Mouse (Mus musculus) skeletal muscle tissue, adult 2 months (tissue): Measurements from ENCODE around the gene Pxdn.

Experiments
- DNase-seq: peaks from one replicate; pipeline ENCODE4 v3.0.0-alpha.2; 2012; ENCODE audit warnings: low read depth, low spot score

Gene Pxdn

GRCm38 (mm10) chr12:30023491-30023890, 86.1 kb downstream of the Pxdn start:
- peak; percentile 41 for DNase-seq

DNA sequence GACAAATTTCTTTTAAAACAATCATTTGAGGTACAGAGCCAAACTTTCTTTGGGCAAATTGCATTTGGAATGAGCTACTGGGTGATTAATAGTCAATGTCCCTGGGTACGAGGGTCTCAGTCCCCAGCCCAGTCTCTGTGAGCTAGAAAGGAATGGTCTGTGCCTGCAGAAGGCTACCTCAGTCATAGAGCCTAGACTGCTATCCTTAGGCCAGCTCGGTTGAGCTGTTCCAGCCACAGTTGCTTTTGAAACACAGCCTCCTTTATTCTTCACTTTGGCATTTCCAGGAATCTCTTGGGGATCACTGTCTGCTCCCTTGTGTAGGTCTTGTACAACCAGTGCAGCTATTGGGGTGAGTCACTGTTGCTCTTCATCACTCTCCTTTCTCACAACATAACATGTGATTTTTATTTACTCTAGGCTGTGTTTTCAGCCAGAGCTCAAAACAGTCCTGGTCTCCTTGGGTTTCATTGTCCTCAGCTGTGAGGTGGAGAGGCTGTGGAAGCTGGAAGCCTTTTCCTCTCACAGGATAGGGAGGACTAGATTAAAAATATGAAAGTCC, 86.9 kb downstream of the Pxdn start:
- peak; percentile 75 for DNase-seq

GRCm38 (mm10) chr12:30027721-30028340, 90.4 kb downstream of the Pxdn start:
- DNase-seq: peak; percentile 33

DNA sequence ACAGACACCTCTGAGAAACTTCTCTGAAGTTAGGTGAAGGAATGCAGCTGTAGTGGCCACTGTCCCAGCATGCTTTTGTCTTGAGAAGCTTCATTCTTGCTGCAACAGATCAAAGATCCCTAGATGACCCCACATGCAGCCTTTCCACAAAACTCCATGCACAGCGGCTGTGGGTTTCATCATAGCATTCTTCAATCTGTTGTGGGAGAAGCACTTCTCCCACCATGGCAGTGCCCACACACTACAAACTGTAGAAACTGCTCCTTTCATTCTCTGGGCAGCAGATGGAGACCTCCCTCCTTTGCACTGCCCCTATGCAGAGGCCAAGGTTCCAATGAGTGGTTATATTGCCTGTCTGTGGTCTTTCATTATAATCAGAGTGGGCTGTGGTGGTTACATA, 91.7 kb downstream of the Pxdn start:
- DNase-seq: no peak

GRCm38 (mm10) chr12:30030571-30030970, 93.2 kb downstream of the Pxdn start:
- no peak for DNase-seq

DNA sequence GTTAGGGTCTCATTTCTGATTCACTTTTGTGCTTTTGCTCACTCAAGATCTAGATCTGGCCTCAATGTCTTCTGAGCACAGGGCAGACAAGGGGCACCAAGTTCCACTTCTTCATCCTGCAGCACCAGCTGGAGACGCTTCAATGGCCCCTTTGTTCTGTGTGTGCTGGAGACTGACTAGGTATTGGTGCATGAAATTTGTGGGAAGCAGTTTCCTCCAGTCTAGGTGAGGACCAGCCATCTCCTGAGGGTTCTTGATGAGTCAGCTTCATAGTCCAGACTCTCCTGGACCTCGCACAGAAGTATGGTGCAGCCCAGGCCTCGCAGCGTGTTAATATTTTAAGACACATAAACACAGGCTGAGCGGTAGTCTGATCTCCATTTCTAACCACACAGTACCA, 97.3 kb downstream of the Pxdn start:
- DNase-seq: no peak

GRCm38 (mm10) chr12:30035406-30035805, 98.0 kb downstream of the Pxdn start:
- DNase-seq: peak; percentile 48

DNA sequence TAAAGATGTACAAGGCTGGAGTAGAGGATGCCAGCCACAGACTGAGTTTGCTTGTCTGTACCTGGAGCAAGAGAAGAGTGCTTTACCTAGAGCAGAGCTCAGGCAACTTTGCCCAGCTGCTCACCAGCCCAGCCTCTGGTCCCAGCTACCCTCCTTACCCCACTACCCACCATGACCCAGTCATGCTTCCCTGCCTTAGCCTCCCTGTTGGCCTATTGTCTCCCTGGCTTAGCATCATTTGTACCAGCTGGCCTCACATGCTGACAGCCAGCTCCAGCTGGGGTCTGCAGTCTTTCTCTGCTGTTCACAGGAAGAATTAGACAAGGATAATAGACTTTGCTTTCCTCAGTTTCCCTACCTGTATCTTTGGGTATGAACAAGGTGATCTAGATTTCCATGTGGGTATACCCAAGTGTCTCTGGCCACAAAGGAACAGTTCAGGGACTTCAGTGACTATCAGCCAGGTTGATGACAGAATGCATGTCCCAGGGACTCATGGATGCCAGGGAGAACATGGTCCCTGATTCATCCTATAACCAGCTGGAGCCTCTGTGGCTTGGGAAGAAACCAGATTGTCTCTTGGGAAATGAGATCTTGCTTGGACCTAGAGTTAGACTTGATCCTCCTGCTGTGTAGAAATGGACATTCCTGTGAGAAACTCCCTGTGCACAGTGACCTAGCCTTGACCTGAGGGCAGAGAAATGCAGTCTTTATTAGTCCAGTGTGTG, 98.6 kb downstream of the Pxdn start:
- DNase-seq: peak; percentile 23

GRCm38 (mm10) chr12:30036569-30037055, 99.2 kb downstream of the Pxdn start:
- no peak for DNase-seq

DNA sequence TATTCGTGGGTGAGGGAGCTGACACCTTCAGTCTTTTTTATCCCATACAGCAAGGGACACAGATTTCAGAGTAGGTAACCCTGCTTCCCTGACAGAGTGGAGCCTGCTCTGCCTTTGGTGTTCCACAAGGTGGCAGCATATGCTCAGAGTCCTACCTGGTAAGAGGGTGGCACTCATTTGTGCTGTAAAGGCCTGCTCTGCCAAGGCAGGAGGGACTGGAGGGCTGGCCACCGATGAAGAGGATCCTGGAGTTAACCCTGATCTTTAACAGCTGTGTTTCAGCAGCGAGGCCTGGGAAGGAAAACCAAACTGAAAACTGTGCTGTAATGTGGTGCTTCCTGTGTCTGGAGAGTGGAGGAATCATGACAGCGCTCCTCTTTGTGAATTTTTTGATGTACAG, 102.2 kb downstream of the Pxdn start:
- no peak for DNase-seq

DNA sequence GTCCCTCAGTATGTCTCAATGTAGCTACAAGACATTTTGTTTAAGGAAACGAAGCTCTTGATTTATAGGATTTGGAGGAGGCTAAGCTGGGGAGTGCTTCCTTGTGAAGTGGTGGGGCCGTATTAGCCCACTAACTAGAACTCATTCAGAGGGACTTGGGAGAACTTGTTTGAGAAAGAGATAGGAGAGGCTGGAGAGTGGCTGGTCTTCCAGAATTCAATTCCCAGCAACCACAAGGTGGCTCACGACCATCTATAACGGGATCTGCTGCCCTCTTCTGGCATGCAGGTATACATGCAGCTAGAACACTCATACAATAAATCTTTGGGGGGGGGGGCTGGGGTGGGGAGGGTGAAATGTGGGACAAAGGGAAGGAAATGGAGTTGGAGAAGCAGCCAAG, 102.7 kb downstream of the Pxdn start:
- DNase-seq: peak; percentile 50

DNA sequence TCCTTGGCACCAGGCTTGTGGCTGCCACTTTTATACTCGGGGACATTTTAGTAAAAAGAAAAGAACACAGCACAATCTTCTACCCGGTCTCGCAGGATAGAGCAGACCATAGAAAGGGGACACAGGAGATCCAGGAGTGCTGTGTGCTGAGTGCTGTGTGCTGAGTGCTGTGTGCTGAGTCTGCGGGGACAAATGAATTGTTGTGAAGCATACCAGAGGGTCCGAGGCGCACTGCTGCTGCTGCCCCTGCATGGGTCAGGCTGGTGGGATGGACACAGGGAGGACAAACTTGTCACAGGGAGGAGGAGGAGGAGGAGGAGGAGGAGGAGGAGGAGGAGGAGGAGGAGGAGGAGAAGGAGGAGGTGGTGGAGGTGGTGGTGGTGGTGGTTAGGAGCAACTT, 111.4 kb downstream of the Pxdn start:
- no peak for DNase-seq

GRCm38 (mm10) chr12:30049818-30050217, 112.4 kb downstream of the Pxdn start:
- DNase-seq: no peak

GRCm38 (mm10) chr12:30050235-30050634, 112.8 kb downstream of the Pxdn start:
- DNase-seq: no peak

DNA sequence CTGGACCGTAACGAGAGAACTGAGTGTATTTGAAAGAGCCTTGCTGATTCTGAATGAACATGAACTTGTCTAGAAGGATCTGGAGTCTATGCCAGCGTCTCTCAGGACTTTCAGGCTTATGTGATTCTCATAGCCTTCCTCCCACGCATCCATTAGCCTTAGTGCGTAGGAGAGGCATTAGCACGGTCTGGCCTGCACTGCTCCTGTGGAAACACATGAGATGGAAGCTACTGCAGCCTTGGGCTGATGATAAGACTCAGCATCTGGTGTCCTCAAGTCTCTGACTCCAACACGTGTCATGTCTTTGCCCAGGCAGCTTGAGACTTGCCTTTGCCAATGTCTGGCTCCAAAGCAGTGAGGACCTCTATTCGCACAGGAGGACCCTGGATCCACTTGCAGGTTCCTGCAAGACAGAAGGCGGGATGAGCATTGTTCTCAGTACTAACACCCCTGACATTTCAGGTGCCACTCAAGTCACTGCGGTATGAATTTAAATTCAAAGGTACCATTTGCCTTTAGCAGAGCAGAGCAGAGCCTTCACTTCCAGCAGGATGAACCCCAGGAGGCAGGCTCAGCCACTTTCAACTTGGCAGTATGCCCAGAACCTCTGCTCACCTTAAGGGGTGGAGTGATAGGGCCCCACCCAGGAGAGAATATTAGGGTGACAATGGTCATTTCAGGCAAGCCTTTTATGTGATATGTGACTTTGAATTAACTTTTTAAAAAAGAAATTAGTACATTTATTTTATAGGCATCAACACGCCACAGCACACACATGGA, 117.5 kb downstream of the Pxdn start:
- no peak for DNase-seq

DNA sequence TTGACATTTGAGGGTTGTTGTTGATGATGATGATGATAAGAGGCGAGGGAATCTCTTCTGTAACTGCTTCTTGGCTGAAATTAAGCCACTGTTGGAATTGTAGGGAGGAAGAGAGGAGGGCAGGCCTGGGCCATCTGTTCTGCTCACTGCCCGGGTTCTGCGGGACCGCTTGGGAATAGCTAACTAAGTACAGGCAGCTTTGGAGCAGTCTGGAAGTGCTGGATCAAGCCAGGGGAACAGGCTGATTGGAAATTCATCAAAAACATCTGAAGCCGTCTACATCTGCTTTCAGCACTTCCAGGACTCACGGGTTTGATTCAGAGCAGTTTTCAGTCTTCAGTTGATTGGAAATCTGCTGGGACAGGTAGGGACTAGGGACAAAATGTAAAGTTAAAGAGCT, 120.6 kb downstream of the Pxdn start:
- no peak for DNase-seq

DNA sequence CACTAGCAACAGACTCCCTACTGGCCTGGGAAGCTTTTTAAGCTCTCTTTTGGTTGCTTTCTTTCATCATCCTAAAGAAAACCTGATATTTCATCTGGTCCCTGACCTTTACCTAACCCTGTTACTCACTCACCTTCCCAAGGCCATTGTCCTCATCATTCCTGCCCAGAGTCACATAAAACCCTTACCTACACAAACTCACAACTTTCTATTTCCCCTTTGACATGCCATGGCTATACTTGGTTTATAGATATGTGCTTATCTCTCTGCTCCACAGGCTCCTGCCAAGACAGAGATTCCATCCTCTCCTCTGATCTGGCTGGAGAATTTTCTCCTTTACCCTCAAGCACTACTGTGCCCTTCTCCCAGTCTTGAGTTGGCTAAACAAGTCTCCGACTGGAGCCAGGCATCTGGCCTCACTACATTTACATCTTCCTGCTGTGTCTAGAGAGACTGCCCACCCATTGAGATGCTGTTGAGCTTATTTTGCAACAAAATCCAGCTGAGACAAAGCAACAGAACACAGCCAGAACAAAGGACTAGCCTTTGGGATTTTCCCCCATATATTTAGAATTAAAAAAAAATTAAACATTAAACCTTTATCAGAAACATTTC, 124.2 kb downstream of the Pxdn start:
- DNase-seq: no peak

DNA sequence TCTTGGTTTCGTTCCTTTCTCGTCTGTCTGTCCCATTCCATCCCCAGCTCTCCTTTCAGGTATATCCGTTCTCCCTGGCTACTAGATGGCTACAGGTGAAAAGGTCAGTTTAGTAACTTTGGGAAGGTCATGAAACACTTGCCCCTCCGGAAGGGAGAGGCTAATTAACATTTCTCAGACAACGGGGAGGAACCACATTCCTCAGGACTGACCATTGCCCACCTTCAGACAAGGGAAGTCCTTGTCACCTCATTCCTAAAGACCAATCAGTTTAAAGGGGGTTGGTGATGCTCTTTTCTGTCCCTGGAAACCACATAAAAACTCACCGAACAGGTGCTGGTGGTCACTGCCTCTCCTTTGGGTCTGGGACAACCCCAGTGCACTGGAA, 124.7 kb downstream of the Pxdn start:
- DNase-seq: no peak
